Mouse (Mus musculus) lung, adult 2 months (tissue): ENCODE data around the gene Slc7a5.

Experiments used
- CTCF ChIP-seq: fragments of 200-500 bp; IDR thresholded peaks from 2 replicates; pipeline ENCODE4 v1.5.1; 2011; ENCODE audit warnings: mild to moderate bottlenecking, low read length, control low read depth; ENCODE audit not compliant: insufficient read depth
- POLR2A ChIP-seq: fragments of 200-500 bp; IDR thresholded peaks from 2 replicates; pipeline ENCODE4 v1.6.1; 2011; ENCODE audit warnings: low read depth, mild to moderate bottlenecking, control low read depth, low read length, borderline replicate concordance; ENCODE audit errors: extremely low read depth

DNA sequence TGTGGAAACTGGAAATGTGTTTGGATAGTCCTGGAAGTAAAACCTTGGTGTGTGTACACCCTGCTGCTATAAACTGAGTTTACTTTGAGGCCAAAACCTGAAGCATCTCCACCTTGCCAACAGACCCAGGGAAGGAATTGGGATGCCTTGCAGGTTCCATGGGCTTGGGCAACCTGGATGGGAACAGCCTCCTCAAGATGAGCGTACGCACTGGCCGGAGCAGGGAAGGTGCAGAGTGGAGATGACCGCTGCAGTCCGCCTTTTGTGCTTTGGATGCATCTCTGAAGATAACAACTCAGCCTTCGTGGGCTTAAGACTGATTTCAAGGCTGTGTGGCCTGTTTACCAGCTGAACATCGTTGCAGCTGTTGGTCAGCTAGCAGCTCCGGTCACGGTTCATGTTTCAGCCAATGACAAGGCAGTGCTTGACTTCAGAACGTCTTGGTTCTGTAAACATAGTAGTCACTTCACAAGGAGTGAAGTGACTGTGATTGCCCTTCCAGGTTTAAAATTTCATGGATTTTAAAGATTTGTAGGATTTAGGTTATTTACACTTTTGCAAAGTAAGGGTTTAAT, 47.6 kb upstream of the Slc7a5 start:
- TF ChIP-seq CTCF (no peak), POLR2A (no peak)
